Mouse (Mus musculus) kidney, embryonic 14.5 days (tissue): ENCODE measurements around the gene Slc16a8. TPM values are rescaled to one million over a fixed set of nuclear protein-coding genes. Genes with fewer than 3 reads are reported as not detected.
A peak's percentile ranks its signal among the peaks of the same experiment; 100 is the strongest.

Experiments used
- ATAC-seq: fragments of 200-750 bp; cut with Nextera tagmentation; 2 replicates; pipeline ENCODE4 v1.8.0; 2017; ENCODE audit warnings: moderate number of reproducible peaks, mild to moderate bottlenecking, moderate TSS enrichment, moderate library complexity; ENCODE audit not compliant: low FRiP score, low TSS enrichment
- H3K27ac ChIP-seq: fragments of 300-500 bp; sonication (generic); 2 replicates; pipeline ENCODE4 v1.5.1; 2014; ENCODE audit warnings: low read depth, mild to moderate bottlenecking, low read length, moderate library complexity, mixed read lengths
- H3K27me3 ChIP-seq: fragments of 300-500 bp; sonication (generic); 2 replicates; pipeline ENCODE4 v1.6.1; 2014; ENCODE audit warnings: mild to moderate bottlenecking, low read length; ENCODE audit not compliant: control insufficient read depth, insufficient read depth
- H3K36me3 ChIP-seq: fragments of 300-500 bp; sonication (generic); 2 replicates; pipeline ENCODE4 v1.6.1; 2014; ENCODE audit warnings: low read length, mixed read lengths; ENCODE audit not compliant: control insufficient read depth, insufficient read depth
- H3K4me1 ChIP-seq: fragments of 300-500 bp; sonication (generic); 2 replicates; pipeline ENCODE4 v1.6.1; 2014; ENCODE audit warnings: low read length, mixed read lengths; ENCODE audit not compliant: control insufficient read depth, insufficient read depth
- H3K4me2 ChIP-seq: fragments of 300-500 bp; sonication (generic); replicated peaks from 2 replicates; pipeline ENCODE4 v1.6.1; 2014; ENCODE audit warnings: low read depth, mild to moderate bottlenecking, low read length
- H3K4me3 ChIP-seq: fragments of 300-500 bp; sonication (generic); 2 replicates; pipeline ENCODE4 v1.5.1; 2014; ENCODE audit warnings: mild to moderate bottlenecking, low read length
- H3K9ac ChIP-seq: fragments of 300-500 bp; sonication (generic); 2 replicates; pipeline ENCODE4 v1.6.1; 2014; ENCODE audit warnings: low read depth, mild to moderate bottlenecking, low read length, moderate library complexity
- H3K9me3 ChIP-seq: fragments of 300-500 bp; sonication (generic); 2 replicates; pipeline ENCODE4 v1.6.1; 2016; ENCODE audit warnings: low read length; ENCODE audit not compliant: control insufficient read depth
- WGBS: fragments of 180-500 bp; shearing (Covaris S2); extraction: QIAGEN DNeasy Blood & Tissue Kit; methylation state at CpG from one replicate; pipeline ENCODE4 v1.1.7; 2014; 5-methylcytosine and 5-hydroxymethylcytosine counted together
- polyA plus RNA-seq: library from polyadenylated mRNA; unstranded; fragments of >200 nt; fragmentation: Nextera tagmentation; extraction: Ambion mirVana; gene quantifications from 2 replicates; pipeline ENCODE4 v1.2.1, GENCODE M21; 2014

Gene Slc16a8
- polyA plus RNA-seq, 1 experiment from 2014 or later = 0.39 TPM

GRCm38 (mm10) chr15:79261095-79261725 lies 6.6 kb upstream of the Slc16a8 start:
- ATAC-seq = peak; percentile 77
- under 1% methylated on average over 59 of the region's 62 CpGs for WGBS
- H3K27me3 ChIP-seq = peaks cover 17% of the 10 kb centered on the region
- H3K4me2 ChIP-seq = peak overlapping the region; percentile 87
- H3K4me1 ChIP-seq = peaks cover 6% of the 10 kb centered on the region
- H3K9ac ChIP-seq = peak overlapping the region; percentile 49
- no peaks in the 10 kb centered on the region for H3K36me3 ChIP-seq
- no peaks in the 10 kb centered on the region for H3K9me3 ChIP-seq
- H3K27ac ChIP-seq = no peak overlapping the region
- peak overlapping the region; percentile 46 for H3K4me3 ChIP-seq

DNA sequence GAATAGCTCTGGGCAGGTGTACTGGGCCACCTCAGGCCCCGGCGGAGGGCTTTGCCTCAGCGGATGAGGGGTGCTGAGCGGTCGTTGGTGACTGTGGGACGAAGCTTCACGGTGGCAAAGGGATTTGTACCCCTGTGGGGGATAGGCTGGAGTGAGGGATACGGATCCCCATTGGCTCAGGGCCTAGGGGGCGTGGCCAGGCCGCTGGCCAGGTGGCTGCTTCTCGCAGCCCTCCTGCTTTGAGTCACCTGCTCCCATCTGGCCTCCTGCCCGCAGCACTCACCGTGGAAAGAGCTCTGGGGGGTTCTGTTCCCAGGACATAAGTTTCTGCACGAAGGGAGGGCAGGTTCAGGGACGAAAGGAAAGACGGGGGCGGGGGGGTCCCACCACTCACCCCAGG lies 4.0 kb upstream of the Slc16a8 start:
- no peaks in the 10 kb centered on the region for H3K36me3 ChIP-seq
- H3K4me1 ChIP-seq = peaks cover 6% of the 10 kb centered on the region
- WGBS = 30% methylated on average over 17 of the region's 17 CpGs
- H3K9me3 ChIP-seq = no peaks in the 10 kb centered on the region
- peaks cover 22% of the 10 kb centered on the region for H3K27me3 ChIP-seq
- no peak overlapping the region for H3K4me3 ChIP-seq
- ATAC-seq = no peak
- no peak overlapping the region for H3K27ac ChIP-seq
- H3K9ac ChIP-seq = no peak overlapping the region
- no peak overlapping the region for H3K4me2 ChIP-seq

GRCm38 (mm10) chr15:79252580-79252979 lies 2.0 kb downstream of the Slc16a8 start:
- ATAC-seq = no peak

DNA sequence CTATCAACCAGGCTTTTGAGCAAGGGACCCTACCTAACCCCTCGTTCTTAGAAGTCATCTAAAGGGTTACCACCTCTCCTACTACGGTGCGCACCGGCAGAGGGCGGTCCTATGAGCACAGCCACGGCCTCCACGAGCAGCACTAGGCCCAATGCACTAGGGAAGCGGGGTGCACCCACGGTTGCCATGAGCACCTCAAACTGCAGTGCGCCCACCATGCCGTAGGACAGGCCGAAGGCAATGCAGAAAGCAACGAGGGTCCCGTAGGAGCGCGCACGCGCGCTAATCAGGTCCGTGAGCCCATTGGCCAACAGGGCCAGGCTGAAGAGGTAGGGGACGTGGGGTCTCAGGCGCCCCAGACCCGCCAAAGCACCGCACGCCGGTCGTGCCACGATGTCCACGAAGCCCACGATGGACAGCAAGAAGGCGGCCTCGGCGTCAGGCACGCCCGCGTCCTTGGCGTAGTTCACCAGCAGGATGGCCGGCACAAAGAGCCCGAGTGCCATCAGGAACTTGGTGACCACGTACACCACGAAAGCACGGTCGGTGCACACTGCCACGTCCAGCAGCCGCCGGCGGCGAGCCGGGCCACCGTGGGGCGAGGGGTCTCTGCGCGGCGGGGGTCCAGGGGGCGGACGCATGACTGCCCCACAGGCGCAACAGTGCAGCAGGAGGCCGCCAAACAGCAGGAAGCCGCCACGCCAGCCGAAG lies 2.6 kb downstream of the Slc16a8 start:
- peak overlapping the region; percentile 27 for H3K4me3 ChIP-seq
- H3K36me3 ChIP-seq = peaks cover 15% of the 10 kb centered on the region; the same call in 1 of the 2 replicates
- peak overlapping the region; percentile 35 for H3K9ac ChIP-seq
- peaks cover 19% of the 10 kb centered on the region for H3K27me3 ChIP-seq
- ATAC-seq = peak; percentile 58
- H3K4me2 ChIP-seq = peak overlapping the region; percentile 53
- H3K9me3 ChIP-seq = no peaks in the 10 kb centered on the region
- peaks cover 11% of the 10 kb centered on the region for H3K4me1 ChIP-seq
- 5% methylated on average over 43 of the region's 61 CpGs for WGBS
- H3K27ac ChIP-seq = no peak overlapping the region

More at GRCm38 (mm10) chr15:79252580-79252979, 2.0 kb downstream of the Slc16a8 start:
- Histone ChIP-seq H3K27ac (no peak overlapping the region), H3K27me3 (peaks cover 19% of the 10 kb centered on the region), H3K4me2 (peak overlapping the region; percentile 53), H3K4me3 (peak overlapping the region; percentile 27), H3K9ac (peak overlapping the region; percentile 35), H3K9me3 (no peaks in the 10 kb centered on the region), H3K36me3 (peaks cover 12% of the 10 kb centered on the region; the same call in 1 of the 2 replicates), H3K4me1 (peaks cover 11% of the 10 kb centered on the region)
- 33% methylated on average over 24 of the region's 24 CpGs for WGBS

DNA sequence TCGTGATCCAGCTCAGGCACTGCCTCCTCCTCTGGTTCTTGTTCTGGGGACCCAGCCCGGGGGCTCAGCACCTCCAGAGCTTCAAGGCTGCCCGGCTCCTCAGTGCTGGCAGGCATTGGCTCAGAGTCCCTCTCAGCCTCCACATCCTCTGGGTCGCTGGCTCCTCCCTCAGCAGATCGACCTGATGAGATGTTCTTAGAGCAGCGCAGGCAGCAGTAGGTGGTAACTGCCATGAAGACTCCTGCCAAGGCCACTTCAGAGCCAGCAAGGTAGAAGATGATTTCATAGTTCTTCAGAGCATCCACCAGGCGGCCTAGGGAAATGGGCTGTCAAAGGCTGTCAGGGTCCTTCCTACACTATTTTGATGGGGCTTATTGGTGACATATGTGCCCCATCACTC lies 3.4 kb downstream of the Slc16a8 start:
- ATAC-seq = no peak

DNA sequence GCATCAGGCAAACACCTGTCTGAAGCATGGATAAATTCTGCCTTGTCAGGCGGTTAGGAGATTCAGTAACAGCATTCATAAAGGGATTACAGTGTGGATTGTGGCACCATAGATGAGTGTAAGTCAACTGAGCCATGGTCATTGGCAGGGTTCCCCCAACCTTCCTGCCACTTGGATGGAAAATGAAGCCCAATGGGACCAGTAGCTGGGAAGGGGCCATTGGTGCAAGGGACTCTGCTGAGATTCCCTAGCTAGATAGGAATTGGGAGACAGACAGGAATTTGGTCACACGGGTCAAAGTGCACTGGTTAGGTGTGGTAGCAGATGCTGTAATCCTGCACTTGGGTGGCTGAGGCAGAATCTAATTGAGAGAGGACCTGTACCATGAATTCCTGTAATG lies 4.3 kb downstream of the Slc16a8 start:
- peaks cover 11% of the 10 kb centered on the region for H3K4me1 ChIP-seq
- peaks cover 19% of the 10 kb centered on the region for H3K27me3 ChIP-seq
- no peak overlapping the region for H3K4me3 ChIP-seq
- no peak overlapping the region for H3K27ac ChIP-seq
- no peak overlapping the region for H3K9ac ChIP-seq
- no peak overlapping the region for H3K4me2 ChIP-seq
- no peaks in the 10 kb centered on the region for H3K9me3 ChIP-seq
- H3K36me3 ChIP-seq = peaks cover 32% of the 10 kb centered on the region
- no peak for ATAC-seq
- WGBS = 78% methylated on average over 2 of the region's 2 CpGs

More for the DNA sequence above, 3.4 kb downstream of the Slc16a8 start:
- Histone ChIP-seq H3K9me3 (no peaks in the 10 kb centered on the region), H3K4me2 (no peak overlapping the region), H3K36me3 (peaks cover 23% of the 10 kb centered on the region), H3K27me3 (peaks cover 19% of the 10 kb centered on the region), H3K27ac (no peak overlapping the region), H3K4me3 (no peak overlapping the region), H3K4me1 (peaks cover 11% of the 10 kb centered on the region), H3K9ac (no peak overlapping the region)
- 60% methylated on average over 7 of the region's 7 CpGs for WGBS

GRCm38 (mm10) chr15:79245321-79245720 lies 9.2 kb downstream of the Slc16a8 start:
- no peak overlapping the region for H3K9ac ChIP-seq
- H3K4me2 ChIP-seq = no peak overlapping the region
- peaks cover 2% of the 10 kb centered on the region; the same call in 1 of the 2 replicates for H3K4me1 ChIP-seq
- no peak for ATAC-seq
- H3K27ac ChIP-seq = no peak overlapping the region
- H3K4me3 ChIP-seq = no peak overlapping the region
- 90% methylated on average over 3 of the region's 3 CpGs for WGBS
- peaks cover 59% of the 10 kb centered on the region for H3K36me3 ChIP-seq
- H3K27me3 ChIP-seq = no peaks in the 10 kb centered on the region
- H3K9me3 ChIP-seq = no peaks in the 10 kb centered on the region

GRCm38 (mm10) chr15:79244071-79244893 lies 10.3 kb downstream of the Slc16a8 start:
- Histone ChIP-seq H3K27me3 (no peaks in the 10 kb centered on the region), H3K36me3 (peaks cover 68% of the 10 kb centered on the region), H3K9me3 (no peaks in the 10 kb centered on the region), H3K4me2 (no peak overlapping the region), H3K4me1 (peaks cover 2% of the 10 kb centered on the region; the same call in 1 of the 2 replicates), H3K4me3 (no peak overlapping the region), H3K27ac (no peak overlapping the region), H3K9ac (no peak overlapping the region)
- 73% methylated on average over 7 of the region's 7 CpGs for WGBS
- no peak for ATAC-seq
